Mouse (Mus musculus): Measurements from ENCODE around the gene Hnrnpl. TPM values are rescaled to one million over a fixed set of nuclear protein-coding genes. Genes with fewer than 3 reads are reported as not detected.
A peak's percentile ranks its signal among the peaks of the same experiment; 100 is the strongest.

Gene Hnrnpl
- polyA plus RNA-seq, 1 experiment from 2014 or later: 323 TPM

DNA sequence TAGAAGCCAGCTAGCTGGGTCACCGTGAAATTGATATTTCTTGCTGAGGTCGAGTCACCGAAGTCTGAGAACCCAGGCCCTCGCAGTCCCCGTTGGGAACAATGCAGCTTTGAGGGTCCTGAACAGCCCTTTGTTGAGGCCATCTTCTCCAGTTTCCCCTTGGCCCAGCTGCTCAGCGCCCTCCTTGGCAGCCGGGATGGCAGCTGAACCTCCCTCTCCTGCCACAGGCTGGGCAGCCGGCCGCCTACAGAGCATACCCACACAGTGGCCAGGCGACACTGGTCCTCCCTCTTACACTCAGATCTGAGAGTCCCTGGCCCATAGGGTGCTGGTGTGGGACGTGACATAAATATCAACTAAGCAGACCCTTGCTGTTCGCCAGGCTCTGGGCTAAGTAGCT lies 34.2 kb upstream of the Hnrnpl start:
- H3K4me1 ChIP-seq: peaks cover 3% of the 10 kb centered on the region; the same call in 1 of the 2 replicates
- H3K36me3 ChIP-seq: peaks cover 22% of the 10 kb centered on the region; the same call in 1 of the 2 replicates
- H3K27me3 ChIP-seq: no peaks in the 10 kb centered on the region
- 67% methylated on average over 12 of the region's 12 CpGs for WGBS
- H3K27ac ChIP-seq (replicated peaks): peak overlapping the region; percentile 27; the same call in 1 of the 2 replicates
- H3K9me3 ChIP-seq: no peaks in the 10 kb centered on the region
- no peak overlapping the region for H3K9ac ChIP-seq (replicated peaks)
- H3K4me2 ChIP-seq (replicated peaks): no peak overlapping the region
- no peak overlapping the region for H3K4me3 ChIP-seq
- ATAC-seq (ENCODE audit: low FRiP score, low read depth): 0 out of 2 replicates have a peak, but pooled peaks have one; percentile 30

DNA sequence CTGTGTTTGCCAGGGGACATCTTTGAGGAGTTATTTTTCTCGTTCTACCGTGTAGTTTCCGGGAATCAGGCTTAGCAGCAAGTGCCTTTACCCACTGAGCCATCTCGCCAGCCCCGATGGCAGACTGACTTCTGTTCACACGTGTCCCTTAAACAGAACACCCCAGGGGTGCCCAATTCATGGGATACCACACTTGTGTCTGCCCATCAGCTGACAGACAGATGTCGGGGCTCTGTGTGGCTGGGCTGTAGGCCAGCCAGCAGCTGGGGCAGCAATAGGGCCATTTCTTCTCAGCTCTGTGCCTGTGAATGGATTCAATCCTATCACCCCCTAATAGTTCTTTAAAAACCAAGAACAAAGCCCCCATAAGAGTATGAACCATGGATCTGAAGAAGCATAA lies 33.2 kb upstream of the Hnrnpl start:
- no peak for ATAC-seq (ENCODE audit: low FRiP score, low read depth)
- H3K27ac ChIP-seq (replicated peaks): no peak overlapping the region
- H3K4me1 ChIP-seq: peaks cover 2% of the 10 kb centered on the region
- H3K9me3 ChIP-seq: no peaks in the 10 kb centered on the region
- no peak overlapping the region for H3K4me2 ChIP-seq (replicated peaks)
- H3K4me3 ChIP-seq: no peak overlapping the region
- peaks cover 22% of the 10 kb centered on the region; the same call in 1 of the 2 replicates for H3K36me3 ChIP-seq
- H3K9ac ChIP-seq (replicated peaks): no peak overlapping the region
- no peaks in the 10 kb centered on the region for H3K27me3 ChIP-seq
- WGBS: 88% methylated on average over 7 of the region's 7 CpGs

DNA sequence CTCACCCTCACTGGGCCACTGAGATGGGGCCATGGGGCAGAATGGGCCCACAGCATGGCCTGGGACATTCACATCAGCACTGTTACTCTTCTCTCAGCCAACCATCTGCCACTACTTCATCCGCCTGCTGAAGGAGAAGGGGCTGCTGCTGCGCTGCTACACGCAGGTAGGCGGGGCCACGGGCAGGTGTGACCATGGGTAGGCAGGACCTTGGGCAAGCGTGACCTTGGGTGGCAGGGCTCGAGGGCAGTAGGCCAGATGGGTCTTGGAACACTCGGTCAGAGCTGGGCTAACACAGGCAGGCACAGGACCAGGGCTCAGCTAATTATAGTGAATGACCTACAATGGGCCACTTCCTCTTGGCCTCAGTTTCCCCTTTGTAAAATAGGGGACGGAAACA lies 29.5 kb upstream of the Hnrnpl start:
- Histone ChIP-seq H3K36me3 (peaks cover 26% of the 10 kb centered on the region), H3K4me1 (peaks cover 7% of the 10 kb centered on the region), H3K9ac (replicated peaks) (no peak overlapping the region), H3K9me3 (no peaks in the 10 kb centered on the region), H3K4me2 (replicated peaks) (no peak overlapping the region), H3K27me3 (no peaks in the 10 kb centered on the region), H3K4me3 (no peak overlapping the region), H3K27ac (replicated peaks) (no peak overlapping the region)
- no peak for ATAC-seq (ENCODE audit: low FRiP score, low read depth)
- WGBS: 89% methylated on average over 9 of the region's 9 CpGs

DNA sequence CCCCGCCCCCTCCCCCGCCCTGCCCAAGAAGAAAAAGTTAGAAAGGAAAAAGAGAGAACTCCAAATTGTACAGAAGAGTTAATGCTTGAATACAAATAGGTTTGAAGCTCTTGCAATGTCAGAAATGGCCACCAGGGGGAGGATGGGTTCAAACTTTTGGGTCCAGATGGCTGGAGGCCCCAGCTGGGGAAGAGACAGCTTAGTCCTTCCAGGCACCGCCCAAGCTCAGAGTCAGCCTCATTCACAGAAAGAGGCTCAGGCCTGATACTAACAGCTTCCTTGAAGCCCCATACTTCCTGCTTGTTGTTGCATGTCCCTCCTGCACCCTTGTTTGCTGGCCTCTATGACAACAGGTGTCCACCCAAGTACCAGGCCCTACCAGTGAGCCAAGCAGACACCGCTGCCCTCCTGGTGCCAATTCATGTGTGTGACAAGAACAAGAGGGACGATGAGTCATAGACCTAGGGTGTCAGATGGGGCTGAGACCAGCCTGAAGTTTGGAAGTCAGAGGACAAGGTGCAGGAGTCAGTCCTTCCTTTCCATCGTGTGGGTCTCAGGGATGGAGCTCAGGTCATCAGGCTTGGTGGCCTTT lies 28.2 kb upstream of the Hnrnpl start:
- no peak overlapping the region for H3K9ac ChIP-seq (replicated peaks)
- 45% methylated on average over 6 of the region's 6 CpGs for WGBS
- H3K27ac ChIP-seq (replicated peaks): peak overlapping the region; percentile 20; the same call in 1 of the 2 replicates

DNA sequence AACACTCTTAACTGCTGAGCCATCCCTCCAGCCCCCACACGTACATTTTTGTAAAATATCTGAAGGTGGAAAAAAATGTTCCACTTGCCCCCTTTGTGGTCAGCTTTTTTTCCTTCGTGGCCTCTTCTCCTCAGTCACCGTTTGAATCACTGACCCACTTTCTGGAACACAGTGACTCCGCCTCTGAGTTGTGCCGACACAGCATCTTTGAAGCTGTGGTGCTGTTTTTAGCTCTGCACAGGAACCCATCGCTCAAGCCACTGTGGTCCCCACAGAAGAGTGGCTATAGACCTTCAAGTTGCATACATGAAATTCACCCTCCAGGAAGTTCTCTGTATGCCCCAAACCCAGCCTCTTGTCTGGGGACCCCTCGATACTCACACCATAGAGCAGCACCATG lies 27.5 kb upstream of the Hnrnpl start:
- Histone ChIP-seq H3K36me3 (peaks cover 35% of the 10 kb centered on the region), H3K9ac (replicated peaks) (no peak overlapping the region), H3K4me1 (peaks cover 7% of the 10 kb centered on the region), H3K27me3 (no peaks in the 10 kb centered on the region), H3K9me3 (no peaks in the 10 kb centered on the region), H3K4me3 (no peak overlapping the region), H3K27ac (replicated peaks) (no peak overlapping the region), H3K4me2 (replicated peaks) (no peak overlapping the region)
- 87% methylated on average over 7 of the region's 7 CpGs for WGBS
- ATAC-seq (ENCODE audit: low FRiP score, low read depth): no peak

More for the DNA sequence above, 28.2 kb upstream of the Hnrnpl start:
- H3K4me1 ChIP-seq: peaks cover 7% of the 10 kb centered on the region
- no peak overlapping the region for H3K4me3 ChIP-seq
- no peaks in the 10 kb centered on the region for H3K9me3 ChIP-seq
- H3K4me2 ChIP-seq (replicated peaks): no peak overlapping the region
- ATAC-seq (ENCODE audit: low FRiP score, low read depth): peak; percentile 73
- no peaks in the 10 kb centered on the region for H3K27me3 ChIP-seq
- H3K36me3 ChIP-seq: peaks cover 29% of the 10 kb centered on the region

DNA sequence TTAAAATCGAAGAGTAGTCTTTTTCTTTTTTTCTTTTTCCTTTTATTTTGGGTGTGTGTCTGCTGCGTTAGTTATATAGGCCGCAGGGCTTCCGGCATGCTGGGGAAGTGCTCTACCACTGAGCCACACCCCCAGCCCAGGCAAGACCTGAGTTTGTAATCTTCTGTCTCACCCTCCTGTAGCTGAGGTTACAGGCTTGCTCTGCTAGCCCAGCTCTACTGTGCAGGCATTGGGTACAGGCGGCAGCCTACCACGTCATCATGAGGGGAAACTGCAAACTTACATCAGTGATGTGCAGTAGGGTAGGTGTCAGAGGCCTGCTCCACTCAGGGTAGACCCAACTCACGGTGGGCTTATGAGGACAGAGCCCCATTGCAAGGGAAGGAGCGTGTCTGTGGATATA lies 27.1 kb upstream of the Hnrnpl start:
- Histone ChIP-seq H3K4me2 (replicated peaks) (no peak overlapping the region), H3K36me3 (peaks cover 39% of the 10 kb centered on the region), H3K9me3 (no peaks in the 10 kb centered on the region), H3K4me3 (no peak overlapping the region), H3K4me1 (peaks cover 7% of the 10 kb centered on the region), H3K9ac (replicated peaks) (no peak overlapping the region), H3K27ac (replicated peaks) (no peak overlapping the region), H3K27me3 (no peaks in the 10 kb centered on the region)
- ATAC-seq (ENCODE audit: low FRiP score, low read depth): no peak
- 91% methylated on average over 8 of the region's 8 CpGs for WGBS

DNA sequence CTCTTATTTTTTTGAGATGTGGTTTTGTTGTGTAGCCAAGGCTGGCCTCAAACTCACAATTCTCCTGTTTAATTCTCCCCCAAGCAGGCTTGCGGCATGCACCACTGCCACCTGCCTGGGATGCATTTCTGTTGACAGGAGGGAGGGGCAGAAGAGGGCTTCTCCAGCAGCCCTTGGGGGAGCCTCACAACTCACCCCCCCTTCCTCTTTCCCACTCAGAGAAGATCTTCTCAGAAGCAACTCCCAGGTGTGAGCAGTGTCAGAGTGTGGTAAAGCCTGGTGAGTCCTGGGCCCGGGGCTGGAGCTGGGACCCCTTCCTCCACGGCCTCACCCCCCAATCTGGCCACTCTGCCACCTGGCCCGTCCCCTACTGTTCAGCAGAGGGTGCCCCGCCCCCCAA lies 23.2 kb upstream of the Hnrnpl start:
- no peaks in the 10 kb centered on the region for H3K27me3 ChIP-seq
- peaks cover 38% of the 10 kb centered on the region for H3K36me3 ChIP-seq
- no peaks in the 10 kb centered on the region for H3K9me3 ChIP-seq
- peaks cover 5% of the 10 kb centered on the region for H3K4me1 ChIP-seq
- no peak overlapping the region for H3K4me2 ChIP-seq (replicated peaks)
- no peak overlapping the region for H3K27ac ChIP-seq (replicated peaks)
- no peak overlapping the region for H3K9ac ChIP-seq (replicated peaks)
- WGBS: 67% methylated on average over 4 of the region's 5 CpGs
- ATAC-seq (ENCODE audit: low FRiP score, low read depth): no peak
- no peak overlapping the region for H3K4me3 ChIP-seq

DNA sequence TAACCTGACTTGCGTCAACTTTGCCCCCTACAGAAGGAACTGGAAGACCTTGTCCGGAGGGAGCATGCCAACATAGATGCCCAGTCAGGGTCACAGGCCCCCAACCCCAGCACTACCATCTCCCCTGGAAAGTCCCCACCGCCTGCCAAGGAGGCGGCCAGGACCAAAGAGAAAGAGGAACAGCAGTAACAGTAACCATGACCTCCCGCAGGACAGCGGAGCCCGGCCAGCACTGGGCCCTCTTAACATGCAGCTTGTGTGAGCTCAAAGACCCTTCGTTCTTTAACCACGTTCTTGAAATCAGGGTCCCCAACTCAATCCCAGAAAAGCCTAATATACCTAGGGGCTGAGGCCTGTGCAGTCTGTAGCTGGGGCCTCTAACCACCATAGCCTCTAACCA lies 20.5 kb upstream of the Hnrnpl start:
- no peak overlapping the region for H3K4me2 ChIP-seq (replicated peaks)
- H3K4me1 ChIP-seq: no peaks in the 10 kb centered on the region
- H3K27me3 ChIP-seq: no peaks in the 10 kb centered on the region
- peaks cover 34% of the 10 kb centered on the region for H3K36me3 ChIP-seq
- no peak for ATAC-seq (ENCODE audit: low FRiP score, low read depth)
- H3K27ac ChIP-seq (replicated peaks): no peak overlapping the region
- WGBS: 90% methylated on average over 9 of the region's 9 CpGs
- H3K4me3 ChIP-seq: no peak overlapping the region
- no peak overlapping the region for H3K9ac ChIP-seq (replicated peaks)
- H3K9me3 ChIP-seq: no peaks in the 10 kb centered on the region

DNA sequence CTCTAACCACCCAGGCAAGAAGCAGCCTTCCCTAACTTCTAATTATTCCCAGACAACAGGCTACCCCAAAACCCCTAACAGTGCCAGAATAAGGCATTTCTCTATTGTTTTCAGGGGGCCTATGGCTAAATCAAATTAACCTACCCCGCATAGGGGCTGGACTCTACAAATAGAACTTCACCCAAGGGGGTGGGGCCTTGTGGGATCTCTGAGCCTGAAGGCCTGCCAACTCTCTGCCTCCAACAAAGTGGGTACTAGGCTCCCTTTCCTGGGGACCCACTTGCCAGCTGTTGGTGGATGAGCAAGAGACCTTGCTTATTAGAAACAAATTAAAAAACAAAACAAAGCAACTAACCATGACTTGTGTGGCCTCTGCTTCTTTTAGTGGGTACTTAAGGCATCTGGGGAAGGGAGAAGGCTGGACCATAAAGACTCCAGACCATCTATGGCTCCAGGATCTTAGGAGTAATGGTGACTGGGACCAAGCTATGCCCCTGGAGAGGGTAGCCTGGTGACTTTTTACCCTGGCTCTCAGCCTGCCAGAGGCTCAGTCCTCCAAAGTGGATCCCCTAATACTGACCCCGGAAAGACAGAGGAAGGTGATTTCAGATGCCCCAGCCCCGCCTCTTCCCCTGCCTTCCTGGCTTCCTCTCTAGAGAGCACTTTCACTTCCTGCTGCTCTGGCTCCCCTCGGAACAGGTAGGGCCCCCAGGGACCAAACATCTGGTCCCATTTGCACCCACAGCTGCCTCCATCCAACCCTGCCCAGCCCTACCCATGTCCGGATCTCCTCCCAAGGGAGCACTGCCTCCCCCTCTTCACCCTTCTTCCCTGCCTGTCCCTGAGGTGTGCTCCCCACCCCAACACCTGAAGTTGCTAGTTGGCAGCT lies 19.8 kb upstream of the Hnrnpl start, which contains the start of gene Rinl:
TSS of gene Rinl (plus strand) at position 663 of the 889 bp plus-strand sequence.
- Histone ChIP-seq H3K27ac (replicated peaks) (no peak within 1 kb of the TSS), H3K4me2 (replicated peaks) (no peak within 1 kb of the TSS)

DNA sequence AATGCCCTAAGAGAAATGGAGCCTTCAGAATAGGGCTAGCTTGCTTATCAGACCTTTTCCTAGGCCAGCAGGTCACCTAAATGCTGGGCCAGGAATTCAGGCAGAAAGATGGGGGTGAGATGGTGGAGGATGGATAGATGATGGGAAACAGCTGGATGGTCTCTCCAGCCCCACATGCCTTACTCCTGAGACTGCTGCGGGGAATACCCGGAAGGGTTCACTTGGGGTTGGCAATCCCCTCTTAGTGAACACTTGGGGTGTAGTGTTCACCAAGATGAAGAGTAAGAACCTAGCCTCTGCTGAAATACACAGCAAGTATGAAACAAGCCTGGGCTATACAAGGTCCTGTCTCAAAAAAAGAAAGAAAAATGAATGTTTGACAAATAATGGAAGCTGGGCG lies 19.1 kb upstream of the Hnrnpl start:
- H3K4me2 ChIP-seq (replicated peaks): no peak overlapping the region
- no peaks in the 10 kb centered on the region for H3K4me1 ChIP-seq
- no peaks in the 10 kb centered on the region for H3K9me3 ChIP-seq
- no peak overlapping the region for H3K27ac ChIP-seq (replicated peaks)
- no peaks in the 10 kb centered on the region for H3K27me3 ChIP-seq
- H3K4me3 ChIP-seq: no peak overlapping the region
- no peak overlapping the region for H3K9ac ChIP-seq (replicated peaks)
- no peak for ATAC-seq (ENCODE audit: low FRiP score, low read depth)
- H3K36me3 ChIP-seq: peaks cover 23% of the 10 kb centered on the region
- 94% methylated on average over 3 of the region's 3 CpGs for WGBS

More for the DNA sequence above, 19.8 kb upstream of the Hnrnpl start, which contains the start of gene Rinl:
- Histone ChIP-seq H3K4me3 (no peak within 1 kb of the TSS), H3K9ac (replicated peaks) (no peak within 1 kb of the TSS), H3K4me1 (no peaks in the 10 kb centered on the region), H3K9me3 (no peaks in the 10 kb centered on the region), H3K27me3 (no peaks in the 10 kb centered on the region), H3K36me3 (peaks cover 29% of the 10 kb centered on the region)
- 79% methylated on average over 5 of the region's 5 CpGs for WGBS
- no peak for ATAC-seq (ENCODE audit: low FRiP score, low read depth)

DNA sequence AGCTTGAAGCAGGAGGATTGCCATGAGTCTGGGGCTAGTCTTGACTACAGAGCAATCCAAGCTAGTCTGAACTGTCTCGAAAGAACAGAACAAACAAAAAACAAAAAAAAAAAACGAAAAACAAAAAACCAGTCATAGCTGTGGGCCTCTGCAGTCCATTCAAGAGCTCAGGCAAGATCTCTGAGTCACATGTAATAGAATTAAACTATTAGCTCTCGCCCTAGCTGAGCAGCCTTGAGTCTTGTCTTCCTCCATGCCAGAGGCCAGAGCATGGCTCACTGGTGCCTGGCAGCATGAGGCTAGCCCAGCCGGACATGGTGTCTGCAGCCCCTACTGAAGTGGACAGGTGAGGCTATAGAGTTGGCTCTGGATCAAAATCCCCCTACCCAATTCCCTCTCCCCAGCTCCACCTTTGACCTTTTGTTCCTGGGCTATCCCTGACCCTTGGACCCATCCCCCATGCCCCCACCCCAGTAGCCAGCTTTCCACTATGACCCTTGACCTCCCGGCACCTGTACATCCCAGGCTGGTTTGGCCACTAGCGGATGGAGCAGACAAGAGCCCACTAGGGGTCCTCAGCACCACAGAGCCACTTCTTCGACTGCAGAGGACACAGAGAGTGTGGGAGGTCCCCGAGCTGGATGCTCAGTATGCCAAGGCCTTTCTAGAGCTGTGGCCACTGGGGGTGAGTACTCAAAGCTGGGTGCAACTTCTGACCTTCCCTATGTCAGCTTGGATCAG lies 18.1 kb upstream of the Hnrnpl start:
- H3K27ac ChIP-seq (replicated peaks): no peak overlapping the region
- H3K9ac ChIP-seq (replicated peaks): no peak overlapping the region
- 48% methylated on average over 8 of the region's 8 CpGs for WGBS
- no peaks in the 10 kb centered on the region for H3K4me1 ChIP-seq
- H3K4me3 ChIP-seq: no peak overlapping the region
- no peaks in the 10 kb centered on the region for H3K9me3 ChIP-seq
- no peak overlapping the region for H3K4me2 ChIP-seq (replicated peaks)
- no peaks in the 10 kb centered on the region for H3K27me3 ChIP-seq
- no peak for ATAC-seq (ENCODE audit: low FRiP score, low read depth)
- H3K36me3 ChIP-seq: peaks cover 23% of the 10 kb centered on the region

DNA sequence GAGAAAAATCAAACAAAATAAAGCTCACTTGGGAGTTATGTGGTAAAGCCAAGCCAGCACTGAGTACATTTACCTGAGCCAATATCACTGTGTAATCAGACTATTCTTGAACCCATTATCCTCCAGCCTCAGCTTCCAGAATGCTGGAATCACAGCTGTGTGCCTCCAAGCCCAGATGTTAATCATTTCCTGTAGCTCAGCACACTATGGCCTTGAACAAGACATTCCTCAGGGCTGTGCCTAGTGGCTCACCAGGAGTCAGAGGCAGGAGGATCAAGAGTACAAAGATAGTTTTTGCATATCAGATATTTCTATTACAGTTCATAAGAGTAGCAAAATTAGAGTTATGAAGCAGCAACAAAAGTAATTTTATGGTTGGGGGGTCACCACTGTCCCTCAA lies 16.6 kb upstream of the Hnrnpl start:
- Histone ChIP-seq H3K4me3 (no peak overlapping the region), H3K9ac (replicated peaks) (no peak overlapping the region), H3K4me2 (replicated peaks) (no peak overlapping the region), H3K27ac (replicated peaks) (no peak overlapping the region), H3K36me3 (peaks cover 9% of the 10 kb centered on the region; the same call in 1 of the 2 replicates), H3K27me3 (peaks cover 5% of the 10 kb centered on the region; the same call in 1 of the 2 replicates), H3K4me1 (peaks cover 4% of the 10 kb centered on the region; the same call in 1 of the 2 replicates), H3K9me3 (no peaks in the 10 kb centered on the region)
- no peak for ATAC-seq (ENCODE audit: low FRiP score, low read depth)

Data from midbrain, embryonic 12.5 days (tissue).